Mouse (Mus musculus) lung, adult 2 months (tissue): ENCODE measurements around the gene Ttc16.

Experiments used
- CTCF ChIP-seq: fragments of 200-500 bp; IDR thresholded peaks from 2 replicates; pipeline ENCODE4 v1.5.1; 2011; ENCODE audit warnings: mild to moderate bottlenecking, low read length, control low read depth; ENCODE audit not compliant: insufficient read depth
- POLR2A ChIP-seq: fragments of 200-500 bp; IDR thresholded peaks from 2 replicates; pipeline ENCODE4 v1.6.1; 2011; ENCODE audit warnings: low read depth, mild to moderate bottlenecking, control low read depth, low read length, borderline replicate concordance; ENCODE audit errors: extremely low read depth

DNA sequence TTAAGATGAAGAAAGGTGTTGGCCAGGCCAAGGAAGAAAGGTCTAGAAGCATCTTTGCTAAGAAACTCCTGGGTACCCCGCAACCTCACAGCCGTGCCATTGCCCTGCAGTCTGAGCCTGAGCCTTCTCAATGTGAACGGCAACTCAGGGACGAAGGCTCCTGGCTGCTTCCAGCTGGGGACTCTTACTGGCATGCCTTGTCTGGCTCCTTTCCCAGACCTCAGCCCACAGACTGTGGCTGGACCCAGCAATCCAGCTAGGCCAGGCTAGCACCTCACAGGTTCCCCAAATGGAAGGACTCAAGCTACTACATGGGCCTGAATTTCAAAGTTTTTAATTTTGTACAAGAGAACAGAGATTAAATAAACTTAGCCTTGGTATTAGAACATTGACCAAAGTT is 13.6 kb downstream of the Ttc16 start:
- TF ChIP-seq CTCF (no peak), POLR2A (no peak)
